Mouse (Mus musculus) monocyte, adult 5-6 weeks (primary cell): Measurements from ENCODE around the gene Rbm33. TPM values are rescaled to one million over a fixed set of nuclear protein-coding genes. Genes with fewer than 3 reads are reported as not detected.

Experiments
- ATAC-seq: fragments of 153-309, 156-312 bp; replicated peaks from 2 replicates; pipeline ENCODE4 v1.8.0; 2017; ENCODE audit warnings: mild to moderate bottlenecking; ENCODE audit not compliant: low TSS enrichment, insufficient number of reproducible peaks, severe bottlenecking, poor library complexity, low FRiP score
- total RNA-seq: library from RNA; stranded (forward); fragments of 200-1000, 200-491, 200-594 nt; gene quantifications from 3 replicates; pipeline ENCODE4 v1.2.3, GENCODE M21; 2017

Gene Rbm33
- total RNA-seq, 1 experiment from 2014 or later, result 60.8 TPM

DNA sequence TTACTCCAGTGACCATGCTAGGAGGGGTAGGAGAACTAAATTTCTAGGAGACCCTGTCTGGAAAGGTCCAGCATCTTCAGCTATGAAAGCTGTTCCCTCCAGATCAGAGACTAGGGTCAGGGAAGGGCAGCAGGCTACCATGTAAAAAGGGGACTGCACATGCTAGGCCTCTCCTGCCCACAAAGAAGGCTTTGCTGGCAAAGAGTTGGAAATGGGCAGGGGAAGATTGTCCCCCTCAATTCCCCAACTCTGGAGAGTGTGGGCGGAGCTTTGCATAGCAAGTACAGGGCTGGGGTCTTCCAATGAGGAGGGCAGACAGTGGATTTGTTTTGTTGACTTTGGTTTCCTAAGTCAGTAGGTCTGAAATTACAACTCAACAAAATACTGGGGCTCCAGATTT lies 139.4 kb downstream of the Rbm33 start:
- ATAC-seq, result no peak

DNA sequence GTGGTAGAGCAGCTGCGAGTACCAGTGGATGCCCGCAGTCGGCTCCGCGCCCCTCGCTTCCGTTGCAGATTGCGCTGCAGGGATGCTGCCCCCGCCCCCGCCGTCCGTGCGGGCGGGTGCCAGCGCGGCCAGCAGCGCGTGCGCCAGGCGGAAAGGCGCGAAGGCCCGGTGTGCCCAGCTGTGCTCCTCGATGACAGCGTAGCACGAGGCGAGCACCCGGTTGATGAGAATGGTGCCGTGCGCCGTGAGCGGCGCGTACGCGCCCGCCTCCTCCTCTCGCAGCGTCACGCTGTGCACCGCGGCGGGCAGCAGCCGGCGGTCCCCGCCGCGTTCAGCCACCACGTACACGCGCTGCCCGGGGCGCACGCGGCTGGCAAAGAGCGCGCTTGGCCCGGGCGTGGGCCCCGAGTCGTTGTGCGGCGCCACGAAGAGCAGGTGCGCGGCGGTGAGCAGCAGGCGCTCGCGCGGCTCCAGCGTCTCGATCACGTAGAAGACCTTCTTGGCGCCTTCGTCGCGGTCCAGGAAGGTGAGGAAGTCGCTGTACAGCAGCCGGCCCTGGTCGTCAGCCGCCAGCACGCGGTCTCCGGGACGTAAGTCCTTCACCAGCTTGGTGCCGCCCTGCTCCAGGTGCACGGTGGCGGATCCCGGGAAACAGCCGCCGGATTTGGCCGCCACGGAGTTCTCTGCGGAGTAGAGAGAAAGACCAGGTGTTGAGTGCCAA lies 141.2 kb downstream of the Rbm33 start:
- ATAC-seq, result no peak

DNA sequence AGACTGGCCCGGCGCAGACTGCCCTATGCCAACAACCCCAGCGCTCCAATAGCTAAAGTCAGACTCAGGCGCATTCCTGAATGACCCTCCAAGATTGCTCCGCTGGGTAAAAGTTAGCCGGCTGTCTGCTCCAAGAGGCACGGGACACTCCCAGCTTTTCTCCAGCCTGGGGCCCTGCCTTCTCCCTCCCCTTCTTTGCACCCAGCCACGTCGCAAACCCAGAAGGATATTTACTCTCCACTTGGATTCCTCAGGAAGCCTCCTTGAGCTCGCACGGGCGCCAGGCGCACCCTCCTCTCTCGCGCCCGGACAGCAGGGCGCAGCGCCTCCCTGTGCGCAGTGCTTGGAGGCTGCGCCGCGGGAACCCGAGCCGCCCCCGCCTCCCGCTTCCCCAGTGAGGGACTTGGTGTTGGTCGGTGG lies 141.9 kb downstream of the Rbm33 start:
- no peak for ATAC-seq

DNA sequence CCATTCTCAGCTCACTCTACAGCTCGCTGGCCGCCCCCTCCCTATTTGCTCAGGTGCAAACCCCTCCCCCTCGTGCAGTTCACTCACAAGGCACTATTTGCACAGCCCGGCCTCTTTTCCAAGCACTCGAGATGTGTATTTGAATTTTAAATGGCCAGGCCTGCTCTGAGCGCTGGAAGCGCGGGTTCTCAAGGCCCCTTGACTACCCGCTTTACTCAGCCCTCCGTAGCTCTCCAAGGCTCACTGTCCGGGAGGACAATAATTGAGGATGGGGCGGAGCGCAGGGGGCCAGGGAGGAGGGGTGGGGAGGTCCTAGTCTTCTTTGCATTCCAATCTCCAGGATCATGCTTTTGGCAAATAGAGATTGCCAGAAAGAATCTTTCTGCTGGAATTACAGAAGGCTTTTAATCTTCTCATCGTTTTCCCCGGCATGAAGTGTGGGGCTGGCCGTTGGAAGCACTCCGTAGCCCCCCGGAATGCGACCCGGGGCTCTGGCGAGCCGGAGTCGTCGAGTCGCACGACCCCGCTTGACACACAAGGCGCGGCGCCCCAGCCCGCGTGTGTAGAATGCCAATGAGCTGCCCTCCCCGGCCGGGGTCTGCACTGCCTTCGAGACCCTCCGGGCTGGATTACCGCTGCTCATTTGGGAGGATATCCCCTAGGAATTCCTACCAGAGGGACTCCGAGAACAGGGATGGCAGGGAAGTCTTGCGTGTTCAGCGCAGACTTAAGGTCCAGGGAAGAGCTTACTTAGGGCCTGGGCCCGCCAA lies 142.7 kb downstream of the Rbm33 start:
- ATAC-seq, result no peak

DNA sequence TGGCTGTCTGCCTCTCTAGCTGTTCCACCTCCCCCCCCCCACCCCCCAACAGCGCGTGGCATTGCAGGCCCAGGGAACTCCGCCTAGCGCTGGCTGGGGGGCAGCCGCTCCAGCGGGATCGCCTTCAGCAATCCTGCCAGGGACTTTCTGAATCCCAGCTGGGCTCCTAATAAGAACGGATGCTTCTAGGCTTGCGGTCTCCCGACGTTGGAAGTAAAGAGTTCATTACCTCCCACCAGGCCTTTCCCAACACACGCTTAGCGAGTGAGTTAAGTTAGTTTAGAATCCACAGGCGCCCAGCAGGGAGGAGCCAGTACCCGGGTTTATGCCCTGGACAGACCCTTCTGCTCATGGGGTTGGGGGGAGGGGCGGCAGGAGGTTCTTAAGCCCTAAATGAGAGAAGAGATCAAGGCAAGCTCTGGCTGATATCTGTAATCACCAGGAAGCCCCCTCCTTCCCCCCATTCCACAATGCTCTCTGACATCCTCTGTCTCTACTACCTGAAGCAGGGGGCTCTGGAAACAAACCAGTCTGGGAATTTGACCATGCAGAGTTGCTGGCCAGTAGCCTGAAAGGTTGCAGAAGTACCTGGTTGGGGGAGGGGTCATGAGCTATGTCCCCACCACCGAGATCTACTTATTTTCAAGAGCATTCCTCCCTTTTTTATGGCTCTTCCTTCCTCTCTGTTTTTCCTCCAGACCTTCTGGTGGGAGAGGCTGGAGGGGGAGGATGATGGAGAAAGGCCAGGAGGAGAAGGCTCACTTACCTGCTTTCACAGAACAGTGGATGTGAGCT lies 143.8 kb downstream of the Rbm33 start:
- no peak for ATAC-seq

DNA sequence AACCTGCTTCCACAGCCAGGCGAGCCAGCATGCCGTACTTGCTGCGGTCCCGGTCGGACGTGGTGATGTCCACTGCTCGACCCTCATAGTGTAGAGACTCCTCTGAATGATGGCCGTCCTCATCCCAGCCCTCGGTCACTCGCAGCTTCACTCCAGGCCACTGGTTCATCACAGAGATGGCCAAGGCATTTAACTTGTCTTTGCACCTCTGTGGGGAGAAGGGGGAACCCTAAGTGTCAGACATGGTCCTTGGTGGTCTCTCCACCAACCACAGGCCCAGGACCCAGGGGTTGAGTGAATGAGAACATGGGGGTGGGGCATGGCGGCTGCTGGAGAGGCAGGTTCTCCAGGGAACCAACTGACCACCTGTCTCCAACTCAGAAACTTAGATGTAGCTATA lies 144.5 kb downstream of the Rbm33 start:
- ATAC-seq, result no peak

DNA sequence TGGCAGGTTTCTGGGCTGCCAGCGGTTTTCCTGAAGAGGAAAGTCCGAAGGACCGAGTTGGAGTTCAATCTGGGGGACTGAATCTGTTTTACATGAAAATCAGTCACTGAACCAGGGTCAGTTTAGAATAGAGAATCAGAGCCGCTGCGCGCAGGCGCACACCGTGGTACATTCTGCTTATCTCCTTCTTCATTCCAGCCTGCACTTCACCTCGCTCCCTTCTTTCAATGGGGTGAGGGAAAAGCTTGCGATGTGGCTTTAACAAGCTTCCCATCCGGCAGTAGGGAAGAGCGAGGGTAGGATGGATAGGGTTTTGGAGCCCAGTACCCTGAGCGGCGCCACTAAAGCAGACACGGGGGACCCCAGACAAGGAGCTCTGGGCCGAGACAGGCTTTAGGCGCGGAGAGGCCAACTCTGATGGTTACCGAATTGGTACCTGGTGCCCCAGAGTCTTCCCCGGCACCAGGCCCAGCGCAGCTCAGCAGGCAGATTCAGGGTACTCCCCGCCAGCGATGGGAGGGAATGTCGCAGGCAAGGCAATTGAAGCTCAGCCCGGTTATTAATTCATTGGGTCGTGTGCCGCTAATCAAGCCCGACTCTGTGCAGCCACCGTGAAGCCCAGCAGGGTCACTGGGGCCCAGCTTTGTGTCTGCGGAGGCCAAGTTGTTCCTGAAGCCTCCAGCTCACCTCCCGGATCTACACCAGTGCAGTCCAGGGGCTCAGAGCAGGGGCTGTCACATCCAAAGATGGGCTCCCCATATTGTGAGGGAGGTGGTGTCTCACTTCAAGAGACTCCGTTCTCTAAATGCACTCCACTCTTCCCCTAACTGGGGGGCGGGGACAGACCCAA lies 146.0 kb downstream of the Rbm33 start:
- no peak for ATAC-seq

DNA sequence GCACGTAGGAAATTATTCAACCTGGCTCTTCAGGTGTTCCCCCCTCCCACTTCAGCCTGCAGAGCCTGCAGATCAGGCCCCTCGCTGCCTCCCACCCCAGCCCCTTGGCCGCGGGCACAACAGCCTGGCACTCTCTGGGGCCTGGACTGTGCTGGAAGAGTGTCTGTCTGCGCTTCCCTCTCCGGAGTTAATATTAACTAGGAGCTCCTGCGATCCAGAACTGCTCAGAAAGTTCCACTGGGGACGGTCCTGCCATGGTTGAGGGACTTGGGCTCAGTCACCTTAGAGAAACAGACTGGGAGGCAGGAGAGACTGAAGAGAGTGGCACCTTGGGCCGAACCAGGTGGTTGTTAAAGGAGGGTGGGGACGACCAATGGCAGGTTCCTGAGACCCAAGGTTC lies 146.7 kb downstream of the Rbm33 start:
- ATAC-seq, result no peak

DNA sequence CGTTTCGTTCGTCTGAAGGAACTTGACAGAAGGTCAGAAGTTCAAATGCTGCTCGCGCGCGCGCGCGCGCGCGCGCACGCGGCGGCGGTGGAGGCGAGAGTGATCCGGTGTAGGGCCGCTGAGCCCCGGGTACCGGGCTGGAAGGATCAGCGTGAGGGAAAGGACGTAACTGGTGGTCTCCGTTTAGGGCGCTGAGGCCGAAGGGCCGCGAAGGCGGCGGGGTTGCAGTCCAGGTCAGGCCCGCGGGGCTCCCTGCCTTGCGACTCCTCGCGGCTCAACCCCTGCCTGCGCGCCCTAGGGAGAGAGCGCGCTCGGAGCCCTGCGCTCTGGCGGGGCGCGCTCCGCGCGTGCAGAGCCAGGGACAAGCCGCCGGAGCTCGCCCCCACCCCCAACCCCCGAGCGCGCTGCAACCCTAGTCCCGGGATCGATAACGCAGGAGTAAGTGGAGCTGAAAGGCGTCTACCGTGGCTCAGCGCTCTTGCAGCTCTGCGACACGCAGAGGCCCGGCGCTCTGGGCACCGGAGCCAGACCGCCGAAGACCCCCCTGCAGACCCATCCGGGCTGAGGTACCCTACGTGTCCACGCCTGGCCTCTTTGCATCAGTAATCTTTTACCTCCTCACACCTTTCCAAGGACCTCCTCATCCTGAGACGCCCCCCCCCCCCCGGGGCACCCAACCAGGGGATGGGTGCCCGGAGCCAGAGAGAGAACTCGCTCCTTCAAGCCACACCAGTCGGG lies 147.6 kb downstream of the Rbm33 start:
- ATAC-seq, result no peak

DNA sequence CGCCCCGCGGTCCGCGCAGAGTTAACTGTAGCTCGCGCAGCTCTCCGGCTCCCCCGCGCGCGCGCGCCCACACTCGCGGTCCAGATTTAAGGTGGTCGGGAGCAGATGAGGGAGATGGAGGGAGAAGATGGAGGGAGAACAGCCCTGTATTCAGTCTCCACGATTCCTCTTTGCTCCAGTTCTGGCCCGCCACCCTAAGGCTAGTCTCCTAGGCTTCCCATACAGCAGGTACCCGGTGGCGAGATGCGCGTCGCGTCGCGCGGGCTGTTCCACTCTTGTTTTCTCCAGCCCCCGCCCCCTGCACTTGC lies 148.1 kb downstream of the Rbm33 start:
- ATAC-seq, result no peak

DNA sequence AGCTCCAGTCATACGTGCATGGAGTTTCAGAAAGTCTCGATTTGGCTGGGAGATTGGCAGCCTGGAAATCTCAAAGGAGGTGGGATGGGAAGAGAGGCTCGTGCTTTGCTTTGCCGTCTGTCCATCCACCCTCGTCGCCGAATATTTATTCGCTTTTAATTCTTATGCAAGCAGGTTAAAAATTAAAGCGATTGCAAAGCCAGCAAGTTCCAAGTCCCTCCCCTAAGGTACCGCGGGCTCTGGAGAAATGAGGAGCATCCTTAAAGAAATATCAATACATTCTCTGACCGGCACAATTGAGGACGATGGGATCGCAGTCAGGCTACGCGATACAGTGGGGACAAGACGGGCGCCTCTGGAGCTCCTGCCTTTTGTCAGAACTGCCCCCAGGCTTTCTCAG lies 148.6 kb downstream of the Rbm33 start:
- no peak for ATAC-seq

DNA sequence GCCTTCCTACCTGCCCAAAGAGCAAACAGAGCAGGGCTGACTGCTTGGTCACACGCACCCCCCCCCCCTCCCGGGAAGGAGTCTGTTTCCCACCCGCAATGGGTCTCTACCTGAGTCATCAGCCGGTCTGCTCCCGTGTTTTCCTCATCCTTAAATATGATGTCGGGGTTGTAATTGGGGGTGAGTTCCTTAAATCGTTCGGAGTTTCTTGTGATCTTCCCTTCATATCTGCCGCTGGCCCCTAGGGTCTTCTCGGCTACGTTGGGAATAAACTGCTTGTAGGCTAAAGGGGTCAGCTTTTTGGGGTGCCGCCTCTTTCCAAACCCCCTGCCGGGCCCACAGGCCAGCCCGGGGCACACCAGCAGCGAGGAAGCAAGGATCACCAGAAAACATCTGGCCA lies 149.4 kb downstream of the Rbm33 start:
- no peak for ATAC-seq

DNA sequence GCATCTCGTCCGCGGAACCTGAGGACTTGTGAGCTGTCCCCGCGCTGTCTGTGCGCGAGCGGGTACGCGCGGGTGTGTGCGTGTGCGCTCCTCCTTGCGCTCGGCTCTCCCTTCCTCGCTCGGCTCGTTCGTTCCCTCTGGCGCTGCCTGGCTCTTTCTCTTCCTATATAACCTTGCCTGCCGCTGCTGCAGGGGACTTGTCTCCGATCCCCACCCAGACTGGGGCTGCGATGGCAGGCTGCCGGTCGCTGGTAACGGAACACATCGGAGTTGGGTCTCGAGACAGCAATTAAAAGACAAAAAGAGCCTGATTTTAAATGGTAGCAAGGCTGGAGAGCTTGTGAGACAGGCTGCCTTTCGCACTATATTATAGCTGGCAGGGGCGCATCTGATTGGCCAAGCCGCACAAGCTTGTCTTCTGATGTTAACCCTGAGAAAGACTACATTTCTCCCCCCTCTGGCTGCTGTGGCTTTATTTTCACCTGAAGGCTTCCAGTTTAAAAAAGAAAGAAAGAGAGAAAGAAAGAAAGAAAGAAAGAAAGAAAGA lies 149.9 kb downstream of the Rbm33 start, which contains the start of gene Shh:
Shh (minus strand) TSS at position 497 of the 547 bp plus-strand sequence.
- no peak for ATAC-seq

Other genes starting within 250 kb of the Rbm33 start
- gene Insig1, start 245.8 kb upstream of the Rbm33 start, total RNA-seq, result 80.0 to 111 TPM (median 92.3 TPM) in 3 replicates
- gene En2, start 151.4 kb upstream of the Rbm33 start, total RNA-seq, result not detected in 3 replicates
- not detected in 3 replicates for gene Cnpy1, start 71.3 kb upstream of the Rbm33 start, total RNA-seq
- gene Shh, start 150.1 kb downstream of the Rbm33 start, total RNA-seq, result not detected in 3 replicates